Mouse (Mus musculus) MEL (cell line): ENCODE measurements around the gene Pgm2. TPM values are rescaled to one million over a fixed set of nuclear protein-coding genes. Genes with fewer than 3 reads are reported as not detected.

ENCODE experiments used
- DNase-seq: peaks from one replicate; pipeline ENCODE4 v3.0.0; 2011; ENCODE audit warnings: low read depth, low spot score
- H3K27ac ChIP-seq: 2 replicates; pipeline ENCODE4 v1.5.1; 2012; ENCODE audit warnings: low read depth, mild to moderate bottlenecking, control low read depth, low read length, moderate library complexity; ENCODE audit not compliant: control insufficient read depth
- H3K27me3 ChIP-seq, 2 experiments: fragments of 150-350 bp in 1 of 2; sonication (generic) in 1 of 2; 2 replicates each; pipeline ENCODE4 v1.6.1; 2012; ENCODE audit warnings: low read length in 2 of 2, mild to moderate bottlenecking in 2 of 2, improper control_type of control experiment in 1 of 2, moderate library complexity in 1 of 2; ENCODE audit not compliant: insufficient read depth in 2 of 2, control insufficient read depth in 1 of 2
- H3K36me3 ChIP-seq, 2 experiments: 2 replicates each; pipeline ENCODE4 v1.6.1; 2012 to 2014; ENCODE audit warnings: low read length in 2 of 2, improper control_type of control experiment in 1 of 2, inconsistent platforms in 1 of 2, mild to moderate bottlenecking in 1 of 2; ENCODE audit not compliant: insufficient read depth in 2 of 2, control insufficient read depth in 1 of 2
- H3K4me1 ChIP-seq, 2 experiments: fragments of 150-350 bp in 1 of 2; sonication (generic) in 1 of 2; 2 replicates each; pipeline ENCODE4 v1.6.1; 2012; ENCODE audit warnings: low read length in 2 of 2, improper control_type of control experiment in 1 of 2, mild to moderate bottlenecking in 1 of 2; ENCODE audit not compliant: insufficient read depth in 2 of 2, control insufficient read depth in 1 of 2
- H3K4me3 ChIP-seq, 2 experiments: fragments of 150-350 bp in 1 of 2; sonication (generic) in 1 of 2; 2 replicates each; pipeline ENCODE4 v1.5.1; 2012; ENCODE audit warnings: low read depth in 2 of 2, low read length in 2 of 2, mild to moderate bottlenecking in 2 of 2, moderate library complexity in 2 of 2, control low read depth in 1 of 2, improper control_type of control experiment in 1 of 2; ENCODE audit not compliant: control insufficient read depth in 1 of 2, insufficient read depth in 1 of 2
- H3K79me2 ChIP-seq: 2 replicates; pipeline ENCODE4 v1.6.1; 2012; ENCODE audit warnings: mild to moderate bottlenecking, low read length, moderate library complexity; ENCODE audit not compliant: control insufficient read depth, poor library complexity, insufficient read depth
- H3K9ac ChIP-seq: 2 replicates; pipeline ENCODE4 v1.6.1; 2012; ENCODE audit warnings: low read depth, mild to moderate bottlenecking, control low read depth, low read length, moderate library complexity; ENCODE audit not compliant: control insufficient read depth, poor library complexity, severe bottlenecking
- H3K9me3 ChIP-seq: fragments of 150-350 bp; sonication (generic); replicated peaks from 2 replicates; pipeline ENCODE4 v1.6.1; 2012; ENCODE audit warnings: mild to moderate bottlenecking, low read length, improper control_type of control experiment, moderate library complexity; ENCODE audit not compliant: insufficient read depth
- CHD1 ChIP-seq: IDR thresholded peaks from 2 replicates; pipeline ENCODE4 v1.6.1; 2012; ENCODE audit warnings: low read depth, mild to moderate bottlenecking, inconsistent platforms, low read length, improper control_type of control experiment
- CTCF ChIP-seq, 3 experiments: IDR thresholded peaks in 2 of 3; conservative IDR thresholded peaks in 1 of 3; 2 replicates each; pipeline ENCODE4 v1.5.1; 2011 to 2012; ENCODE audit warnings: low read length in 3 of 3, low read depth in 2 of 3, mild to moderate bottlenecking in 2 of 3, improper control_type of control experiment in 1 of 3, inconsistent platforms in 1 of 3, mixed read lengths in 1 of 3, moderate library complexity in 1 of 3; ENCODE audit not compliant: control insufficient read depth in 1 of 3, insufficient read depth in 1 of 3, poor library complexity in 1 of 3, severe bottlenecking in 1 of 3
- E2F4 ChIP-seq: IDR thresholded peaks from 2 replicates; pipeline ENCODE4 v1.6.1; 2011; ENCODE audit warnings: low read depth, low read length, improper control_type of control experiment, borderline replicate concordance
- ELF1 ChIP-seq: IDR thresholded peaks from 2 replicates; pipeline ENCODE4 v1.6.1; 2014; ENCODE audit warnings: low read depth, mild to moderate bottlenecking, inconsistent platforms, low read length, improper control_type of control experiment, moderate library complexity
- EP300 ChIP-seq, 2 experiments: IDR thresholded peaks; 2 replicates each; pipeline ENCODE4 v1.6.1; 2011; ENCODE audit warnings: improper control_type of control experiment in 2 of 2, low read length in 2 of 2, low read depth in 1 of 2, mild to moderate bottlenecking in 1 of 2
- GABPA ChIP-seq: IDR thresholded peaks from 2 replicates; pipeline ENCODE4 v1.6.1; 2012; ENCODE audit warnings: low read depth, mild to moderate bottlenecking, inconsistent platforms, low read length, improper control_type of control experiment, moderate library complexity
- GATA1 ChIP-seq: IDR thresholded peaks from 2 replicates; pipeline ENCODE4 v1.6.1; 2011; ENCODE audit warnings: low read depth, low read length, improper control_type of control experiment
- HCFC1 ChIP-seq: IDR thresholded peaks from 2 replicates; pipeline ENCODE4 v1.6.1; 2012; ENCODE audit warnings: low read depth, mild to moderate bottlenecking, inconsistent platforms, low read length, improper control_type of control experiment, moderate library complexity
- JUND ChIP-seq: IDR thresholded peaks from 2 replicates; pipeline ENCODE4 v1.6.1; 2011; ENCODE audit warnings: low read depth, mild to moderate bottlenecking, improper control_type of control experiment, low read length
- MAX ChIP-seq: IDR thresholded peaks from 2 replicates; pipeline ENCODE4 v1.6.1; 2011; ENCODE audit warnings: low read length, improper control_type of control experiment
- MAZ ChIP-seq: IDR thresholded peaks from 2 replicates; pipeline ENCODE4 v1.6.1; 2012; ENCODE audit warnings: low read depth, mild to moderate bottlenecking, inconsistent platforms, low read length, improper control_type of control experiment
- NELFE ChIP-seq: IDR thresholded peaks from 2 replicates; pipeline ENCODE4 v1.6.1; 2011; ENCODE audit warnings: low read depth, low read length, improper control_type of control experiment
- NRF1 ChIP-seq: IDR thresholded peaks from 2 replicates; pipeline ENCODE4 v1.6.1; 2014; ENCODE audit warnings: low read depth, mild to moderate bottlenecking, inconsistent platforms, low read length, improper control_type of control experiment, moderate library complexity; ENCODE audit not compliant: poor library complexity, insufficient read depth, severe bottlenecking
- POLR2A ChIP-seq, 2 experiments: IDR thresholded peaks; 2 replicates each; pipeline ENCODE4 v1.6.1; 2011 to 2012; ENCODE audit warnings: low read length in 2 of 2, mild to moderate bottlenecking in 2 of 2, control low read depth in 1 of 2, improper control_type of control experiment in 1 of 2, low read depth in 1 of 2, moderate library complexity in 1 of 2; ENCODE audit not compliant: control insufficient read depth in 1 of 2, insufficient read depth in 1 of 2, poor library complexity in 1 of 2
- POLR2AphosphoS2 ChIP-seq: IDR thresholded peaks from 2 replicates; pipeline ENCODE4 v1.6.1; 2011; ENCODE audit warnings: low read length, improper control_type of control experiment
- POLR2AphosphoS5 ChIP-seq: IDR thresholded peaks from 2 replicates; pipeline ENCODE4 v1.6.1; 2012; ENCODE audit warnings: low read depth, borderline replicate concordance, mild to moderate bottlenecking, inconsistent platforms, low read length, moderate library complexity, mixed read lengths
- RAD21 ChIP-seq: IDR thresholded peaks from 2 replicates; pipeline ENCODE4 v1.6.1; 2011; ENCODE audit warnings: mild to moderate bottlenecking, low read depth, low read length, improper control_type of control experiment
- RCOR1 ChIP-seq: IDR thresholded peaks from 2 replicates; pipeline ENCODE4 v1.6.1; 2012; ENCODE audit warnings: low read depth, mild to moderate bottlenecking, inconsistent platforms, low read length, improper control_type of control experiment
- TBP ChIP-seq: IDR thresholded peaks from 2 replicates; pipeline ENCODE4 v1.8.0; 2011; ENCODE audit warnings: low read depth, low read length, improper control_type of control experiment
- TCF12 ChIP-seq: IDR thresholded peaks from 2 replicates; pipeline ENCODE4 v1.6.1; 2014; ENCODE audit warnings: low read depth, mild to moderate bottlenecking, inconsistent platforms, low read length, improper control_type of control experiment, moderate library complexity
- USF2 ChIP-seq, 2 experiments: IDR thresholded peaks; 2 replicates each; pipeline ENCODE4 v1.6.1; 2011 to 2012; ENCODE audit warnings: improper control_type of control experiment in 2 of 2, low read length in 2 of 2, borderline replicate concordance in 1 of 2, inconsistent platforms in 1 of 2, low read depth in 1 of 2, mild to moderate bottlenecking in 1 of 2; ENCODE audit not compliant: insufficient read depth in 1 of 2
- ZC3H11A ChIP-seq: IDR thresholded peaks from 2 replicates; pipeline ENCODE4 v1.6.1; 2012; ENCODE audit warnings: low read depth, mild to moderate bottlenecking, inconsistent platforms, low read length, improper control_type of control experiment
- ZMIZ1 ChIP-seq: IDR thresholded peaks from 2 replicates; pipeline ENCODE4 v1.6.1; 2012; ENCODE audit warnings: low read depth, mild to moderate bottlenecking, inconsistent platforms, low read length, improper control_type of control experiment, moderate library complexity
- ZNF384 ChIP-seq: IDR thresholded peaks from 2 replicates; pipeline ENCODE4 v1.6.1; 2012; ENCODE audit warnings: low read depth, mild to moderate bottlenecking, inconsistent platforms, low read length, improper control_type of control experiment
- polyA plus RNA-seq, 2 experiments: library from polyadenylated mRNA; stranded (reverse) in 1 of 2; unstranded in 1 of 2; fragments of >175 nt in 1 of 2; fragments of >200 nt in 1 of 2; gene quantifications; 2 replicates each; pipeline versions ENCODE4 v1.2.1 to v1.2.4; 2012; ENCODE audit warnings: low replicate concordance in 2 of 2, low read depth in 1 of 2; ENCODE audit not compliant: insufficient read length in 2 of 2, insufficient read depth in 1 of 2, missing spikeins in 1 of 2
- total RNA-seq: library from RNA; depleted of rRNA; stranded (reverse); fragments of 300-350 nt; gene quantifications from 2 replicates; pipeline ENCODE4 v1.2.3, GENCODE M21; 2012

The Pgm2 gene
- total and polyA plus RNA-seq, 3 experiments, result 22.0 to 64.0 TPM; not detected in 1

DNA sequence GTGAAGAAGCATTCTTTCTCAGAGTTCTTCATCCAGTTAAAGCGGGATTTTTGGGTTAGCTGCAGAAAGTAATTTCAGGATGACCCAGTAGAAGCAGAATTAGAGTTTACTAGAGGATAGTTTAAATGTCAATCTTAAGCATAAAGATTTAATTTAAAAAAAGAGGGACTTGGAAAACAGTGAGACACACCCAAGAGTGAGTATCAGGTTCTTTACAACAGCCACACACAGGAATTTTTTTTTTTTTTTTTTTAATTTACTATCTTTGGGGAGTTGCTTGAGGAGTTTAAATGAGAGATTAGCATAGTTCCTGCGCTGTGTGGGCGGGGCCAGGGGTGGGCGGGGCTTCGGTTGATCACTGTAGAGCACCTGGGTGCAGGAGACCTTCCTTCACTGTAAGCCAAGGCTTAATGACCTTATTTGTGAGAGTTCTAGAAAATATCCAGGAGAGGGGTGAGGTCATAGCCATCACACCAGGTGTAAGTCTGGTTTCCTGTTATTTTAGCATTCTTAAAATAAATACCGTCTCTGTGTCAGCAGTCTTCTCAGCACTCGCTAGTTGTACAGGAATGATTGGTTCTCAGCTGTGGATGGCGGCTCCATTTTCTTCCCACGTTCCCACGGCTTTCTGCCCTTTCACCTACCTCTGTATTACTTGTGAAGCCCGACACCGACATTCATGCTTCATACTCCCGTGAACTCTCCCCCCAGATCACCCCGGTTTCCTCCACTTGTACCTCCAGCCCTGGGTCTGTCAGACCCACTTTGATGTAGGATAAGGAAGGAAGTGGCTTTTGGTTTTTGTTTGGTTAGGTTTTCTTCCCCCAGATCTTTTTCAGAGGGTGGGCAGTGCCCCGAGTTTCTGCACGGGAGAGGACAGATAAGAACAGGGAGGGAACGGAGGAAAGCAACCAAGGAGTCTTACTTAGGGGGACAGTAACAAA is 56.7 kb downstream of the Pgm2 start (continued):
- TF ChIP-seq E2F4 (no peak), GABPA (no peak), POLR2AphosphoS5 (no peak), JUND (no peak), EP300 (IDR thresholded peaks at IDR 0.05; ENCODE audit: low read depth in 1 of 2, low read length in 2 of 2) (peak; percentile 27 to 51; a peak in 3 of 4 replicates), ZC3H11A (no peak)

DNA sequence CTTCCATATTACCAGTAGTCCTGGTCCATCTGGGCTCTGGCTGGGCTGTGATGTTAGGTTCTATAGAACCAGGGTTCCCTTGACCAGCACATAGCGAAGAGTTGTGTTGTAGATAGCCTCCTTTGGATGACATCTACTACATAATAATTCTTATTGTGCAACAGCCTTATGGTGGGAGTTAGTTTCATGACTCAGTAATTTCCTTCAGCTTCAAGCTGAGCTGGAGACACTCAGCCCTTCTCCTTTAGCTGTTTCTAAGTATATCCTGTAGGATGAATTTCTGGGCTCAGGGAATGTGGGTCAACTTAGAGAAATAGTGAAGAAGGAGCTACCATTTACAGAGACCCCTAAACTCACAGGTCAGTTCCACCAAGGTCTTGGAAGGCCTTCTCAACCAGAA is 60.6 kb downstream of the Pgm2 start:
- DNase-seq, result no peak
- no peak for TF ChIP-seq CHD1
- no peak for TF ChIP-seq NELFE
- Histone ChIP-seq H3K9ac (no peak overlapping the region), H3K36me3 (peaks cover 0 to 22% of the 10 kb centered on the region in 2 experiments; a peak in 2 of 4 replicates), H3K4me1 (peaks cover 7 to 31% of the 10 kb centered on the region in 2 experiments), H3K79me2 (no peaks in the 10 kb centered on the region; the same call in 1 of the 2 replicates), H3K9me3 (no peaks in the 10 kb centered on the region), H3K27ac (no peak overlapping the region), H3K27me3 (no peaks in the 10 kb centered on the region), H3K4me3 (no peak overlapping the region)

DNA sequence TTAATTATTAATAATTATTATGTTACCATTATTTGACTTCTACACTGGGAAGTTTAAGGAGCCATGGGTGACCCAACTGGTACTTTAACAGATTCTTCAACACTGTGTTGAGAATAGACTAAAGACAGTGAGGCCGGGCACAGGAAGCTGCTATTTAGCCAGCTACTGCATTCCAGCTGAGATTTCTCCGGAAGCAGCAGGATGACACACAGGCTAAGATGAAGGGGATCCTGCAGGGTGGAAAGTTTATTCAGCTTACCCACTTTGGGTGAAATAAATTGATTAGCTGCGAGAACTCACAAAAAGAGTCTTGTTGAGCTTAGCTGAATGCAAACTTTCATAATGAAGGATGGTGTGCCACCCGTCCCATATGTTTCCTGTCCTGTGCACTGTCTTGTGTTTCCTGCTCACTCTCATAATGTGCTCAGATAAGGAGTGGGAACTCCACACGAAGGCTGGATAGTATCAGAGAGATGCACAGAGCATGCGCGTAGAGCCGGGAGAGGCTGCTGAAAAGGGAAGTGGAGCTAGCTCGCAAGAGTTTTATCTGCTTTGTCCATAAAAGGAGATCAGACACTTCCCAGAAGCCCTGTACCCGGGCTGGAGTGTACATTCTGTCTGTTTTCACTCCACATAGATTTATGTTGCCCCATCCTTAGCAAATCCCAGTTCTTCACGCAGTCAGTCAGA is 63.3 kb downstream of the Pgm2 start, which contains the start of gene Tbc1d1:
Gene Tbc1d1, plus strand, starts transcription at position 445 of the 690 bp plus-strand sequence.
- peaks cover 0 to 15% of the 10 kb centered on the region in 2 experiments; a peak in 2 of 4 replicates for H3K36me3 ChIP-seq
- peak; percentile 93 for DNase-seq
- H3K27me3 ChIP-seq, result no peaks in the 10 kb centered on the region
- H3K4me1 ChIP-seq, result peaks cover 4 to 26% of the 10 kb centered on the region in 2 experiments
- peak within 1 kb of the TSS; percentile 55 for H3K9ac ChIP-seq
- H3K27ac ChIP-seq, result peak within 1 kb of the TSS; percentile 88
- H3K79me2 ChIP-seq, result peaks cover 14% of the 10 kb centered on the region
- H3K4me3 ChIP-seq, result peak within 1 kb of the TSS; percentile 57 to 66
- H3K9me3 ChIP-seq, result no peaks in the 10 kb centered on the region
- TF ChIP-seq E2F4 (no peak), RAD21 (no peak), ZC3H11A (no peak), EP300 (IDR thresholded peaks at IDR 0.05; ENCODE audit: low read depth in 1 of 2, low read length in 2 of 2) (peak; percentile 59 to 75), RCOR1 (peak; percentile 72), HCFC1 (no peak), ELF1 (peak; percentile 68; the same call in 1 of the 2 replicates), MAZ (0 out of 2 replicates have a peak, but pooled peaks have one; percentile 62), ZNF384 (no peak), GATA1 (peak; percentile 90), TCF12 (peak; percentile 70), POLR2A (IDR thresholded peaks at IDR 0.05; ENCODE audit: control insufficient read depth in 1 of 2, insufficient read depth in 1 of 2, low read depth in 1 of 2, low read length in 2 of 2, poor library complexity in 1 of 2) (peak in 1 of 2 experiments; percentile 57; a peak in 1 of 4 replicates), POLR2AphosphoS2 (no peak; the same call in 1 of the 2 replicates), NELFE (peak; percentile 45; the same call in 1 of the 2 replicates), JUND (no peak), USF2 (IDR thresholded peaks at IDR 0.05; ENCODE audit: borderline replicate concordance in 1 of 2, insufficient read depth in 1 of 2, low read depth in 1 of 2, low read length in 2 of 2) (no peak), CTCF (IDR thresholded peaks at IDR 0.05 in 2 of 3, conservative IDR thresholded peaks at IDR 0.05 in 1 of 3; ENCODE audit: control insufficient read depth in 1 of 3, insufficient read depth in 1 of 3, low read depth in 2 of 3, low read length in 3 of 3, poor library complexity in 1 of 3, severe bottlenecking in 1 of 3) (no peak), NRF1 (peak; percentile 94), ZMIZ1 (0 out of 2 replicates have a peak, but pooled peaks have one; percentile 54), CHD1 (no peak), TBP (peak; percentile 61; the same call in 1 of the 2 replicates), MAX (peak; percentile 57; the same call in 1 of the 2 replicates)
